Mouse (Mus musculus) limb, embryonic 15.5 days (tissue): ENCODE results near the gene Ranbp17. TPM values are rescaled to one million over a fixed set of nuclear protein-coding genes. Genes with fewer than 3 reads are reported as not detected.

Source experiments
- ATAC-seq: fragments of 200-750 bp; cut with Nextera tagmentation; 2 replicates; pipeline ENCODE4 v1.8.0; 2017; ENCODE audit warnings: low read depth, moderate TSS enrichment; ENCODE audit not compliant: insufficient number of reproducible peaks, low FRiP score, low TSS enrichment
- H3K27ac ChIP-seq: fragments of 300-500 bp; sonication (generic); 2 replicates; pipeline ENCODE4 v1.5.1; 2015; ENCODE audit warnings: moderate library complexity, mild to moderate bottlenecking, inconsistent platforms
- H3K27me3 ChIP-seq: fragments of 300-500 bp; sonication (generic); 2 replicates; pipeline ENCODE4 v1.6.1; 2015; ENCODE audit warnings: inconsistent platforms
- H3K36me3 ChIP-seq: fragments of 300-500 bp; sonication (generic); 2 replicates; pipeline ENCODE4 v1.6.1; 2015; ENCODE audit warnings: inconsistent platforms
- H3K4me1 ChIP-seq: fragments of 300-500 bp; sonication (generic); 2 replicates; pipeline ENCODE4 v1.6.1; 2015; ENCODE audit warnings: inconsistent platforms
- H3K4me2 ChIP-seq: fragments of 300-500 bp; sonication (generic); 2 replicates; pipeline ENCODE4 v1.6.1; 2015; ENCODE audit warnings: mild to moderate bottlenecking, inconsistent platforms
- H3K4me3 ChIP-seq: fragments of 300-500 bp; sonication (generic); 2 replicates; pipeline ENCODE4 v1.5.1; 2015; ENCODE audit warnings: mild to moderate bottlenecking, inconsistent platforms
- H3K9ac ChIP-seq: fragments of 300-500 bp; sonication (generic); 2 replicates; pipeline ENCODE4 v1.6.1; 2015; ENCODE audit warnings: inconsistent platforms
- H3K9me3 ChIP-seq: fragments of 300-500 bp; sonication (generic); 2 replicates; pipeline ENCODE4 v1.6.1; 2016; ENCODE audit warnings: inconsistent platforms
- WGBS: fragments of 180-500 bp; shearing (Covaris S2); methylation state at CpG from one replicate; pipeline ENCODE4 v1.1.7; 2015; 5-methylcytosine and 5-hydroxymethylcytosine counted together
- polyA plus RNA-seq: library from polyadenylated mRNA; unstranded; fragments of >200 nt; fragmentation: Nextera tagmentation; extraction: Ambion mirVana; gene quantifications from 2 replicates; pipeline ENCODE4 v1.2.1, GENCODE M21; 2015

Gene Ranbp17
- polyA plus RNA-seq, 1 experiment from 2014 or later: 4.6 TPM

DNA sequence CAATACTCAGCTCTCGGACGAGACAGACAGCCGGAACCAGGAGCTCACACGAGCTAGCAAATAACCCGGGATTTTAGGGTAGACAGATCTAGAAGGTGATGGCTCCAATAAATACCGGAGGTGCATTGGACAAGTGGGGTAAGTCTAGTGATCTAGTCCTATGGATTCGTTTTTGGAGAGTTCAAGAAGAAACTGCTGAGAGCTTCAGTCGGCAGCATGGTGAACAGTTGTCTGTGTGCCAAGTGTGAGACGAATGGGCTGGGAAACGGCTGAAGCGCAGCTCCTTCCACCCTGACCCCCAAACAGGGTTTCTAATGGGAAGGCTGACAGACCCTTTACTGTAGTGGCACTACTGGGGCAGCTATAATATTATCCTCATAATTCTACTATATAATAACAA, 214.2 kb downstream of the Ranbp17 start:
- no peak overlapping the region for H3K4me2 ChIP-seq
- H3K27ac ChIP-seq: no peak overlapping the region
- no peaks in the 10 kb centered on the region for H3K9me3 ChIP-seq
- no peak overlapping the region for H3K4me3 ChIP-seq
- no peak for ATAC-seq
- H3K27me3 ChIP-seq: no peaks in the 10 kb centered on the region
- WGBS: 53% methylated on average over 11 of the region's 11 CpGs
- no peak overlapping the region for H3K9ac ChIP-seq
- no peaks in the 10 kb centered on the region for H3K36me3 ChIP-seq
- no peaks in the 10 kb centered on the region for H3K4me1 ChIP-seq

DNA sequence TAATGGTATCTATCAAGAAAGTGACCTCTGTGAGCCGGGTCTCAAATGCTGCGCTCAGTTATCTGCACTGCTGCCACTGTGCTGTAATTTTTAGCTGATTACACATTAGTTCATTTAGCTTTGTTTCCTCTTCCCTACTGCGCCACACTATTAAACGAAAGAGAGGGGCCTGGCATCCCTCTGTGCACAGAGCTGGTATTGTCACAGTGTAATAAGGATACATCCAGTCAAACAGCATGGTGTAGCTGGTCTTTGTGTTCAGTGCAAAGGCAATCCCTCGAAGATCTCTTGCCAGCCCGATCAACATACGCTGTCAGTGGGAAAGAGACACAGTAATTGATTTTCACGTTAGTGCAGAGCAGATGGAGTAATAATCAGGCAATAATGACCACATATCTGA, 216.4 kb downstream of the Ranbp17 start:
- Histone ChIP-seq H3K4me3 (no peak overlapping the region), H3K27ac (no peak overlapping the region), H3K27me3 (no peaks in the 10 kb centered on the region), H3K4me1 (no peaks in the 10 kb centered on the region), H3K9ac (no peak overlapping the region), H3K9me3 (no peaks in the 10 kb centered on the region), H3K36me3 (no peaks in the 10 kb centered on the region), H3K4me2 (no peak overlapping the region)
- 77% methylated on average over 8 of the region's 8 CpGs for WGBS
- ATAC-seq: no peak

DNA sequence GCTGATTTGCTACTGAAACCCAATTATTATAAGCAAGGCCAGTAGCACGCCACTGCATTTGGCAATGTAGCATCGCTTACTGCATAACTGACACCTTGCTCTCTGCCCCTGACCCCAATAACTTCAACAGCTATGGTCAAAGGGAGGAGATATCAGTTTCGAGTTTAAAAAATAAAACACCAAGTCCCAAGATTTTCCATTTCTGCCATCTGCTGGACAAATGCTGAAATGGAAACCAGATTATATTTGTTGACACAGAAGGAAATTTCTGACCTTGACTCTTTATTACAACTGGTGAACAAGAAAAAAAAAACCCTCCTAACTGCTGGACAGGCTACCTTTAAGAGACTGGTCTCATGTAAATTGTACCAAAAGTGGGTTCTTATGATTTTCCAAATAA, 218.1 kb downstream of the Ranbp17 start:
- H3K4me2 ChIP-seq: no peak overlapping the region
- 37% methylated on average over 3 of the region's 3 CpGs for WGBS

DNA sequence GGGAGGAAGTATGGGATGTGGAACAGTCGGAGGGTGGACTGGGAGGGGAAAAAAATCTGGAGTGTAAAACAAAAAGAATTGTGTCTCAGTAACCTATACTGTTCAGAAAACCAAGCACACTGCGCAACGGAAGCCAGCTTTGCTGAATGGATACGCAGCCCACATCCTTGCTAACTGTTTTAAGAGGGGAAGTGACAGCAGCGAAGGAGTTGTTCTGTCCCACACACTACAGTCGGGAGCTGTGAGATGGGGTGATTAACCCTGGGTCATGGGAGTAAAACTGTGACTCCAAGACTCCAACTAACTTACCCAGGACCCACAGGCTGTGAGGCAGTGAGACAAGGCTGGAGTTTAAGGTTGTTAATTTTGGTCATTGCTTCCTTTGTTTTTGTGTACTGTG, 219.5 kb downstream of the Ranbp17 start:
- H3K36me3 ChIP-seq: no peaks in the 10 kb centered on the region
- no peak overlapping the region for H3K27ac ChIP-seq
- no peak overlapping the region for H3K9ac ChIP-seq
- no peaks in the 10 kb centered on the region for H3K4me1 ChIP-seq
- no peak overlapping the region for H3K4me3 ChIP-seq
- no peak overlapping the region for H3K4me2 ChIP-seq
- H3K27me3 ChIP-seq: no peaks in the 10 kb centered on the region
- no peaks in the 10 kb centered on the region for H3K9me3 ChIP-seq
- no peak for ATAC-seq
- 56% methylated on average over 6 of the region's 6 CpGs for WGBS

More for the DNA sequence above, 218.1 kb downstream of the Ranbp17 start:
- no peak overlapping the region for H3K4me3 ChIP-seq
- no peak overlapping the region for H3K9ac ChIP-seq
- no peak for ATAC-seq
- H3K27ac ChIP-seq: no peak overlapping the region
- no peaks in the 10 kb centered on the region for H3K9me3 ChIP-seq
- no peaks in the 10 kb centered on the region for H3K27me3 ChIP-seq
- no peaks in the 10 kb centered on the region for H3K4me1 ChIP-seq
- no peaks in the 10 kb centered on the region for H3K36me3 ChIP-seq

DNA sequence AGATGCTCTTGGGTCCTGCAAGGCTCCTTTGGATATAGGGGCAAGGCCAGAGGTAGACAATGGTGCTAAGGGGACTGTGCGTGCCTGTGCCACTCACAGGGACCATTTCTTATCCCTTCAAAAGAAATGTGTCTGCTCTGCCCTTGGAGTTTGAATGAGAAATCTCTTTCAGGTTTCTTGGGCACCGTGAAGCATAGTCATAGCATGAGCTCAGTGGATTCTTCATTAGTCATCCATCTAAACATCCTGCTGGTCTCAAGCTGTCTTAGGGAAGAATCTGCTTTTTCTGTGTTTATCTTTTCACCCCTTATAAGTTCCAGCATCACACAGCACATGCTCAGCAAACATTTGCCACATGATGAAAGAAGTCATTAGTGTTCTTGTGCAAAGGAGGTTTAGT, 235.0 kb downstream of the Ranbp17 start:
- WGBS: 87% methylated on average over 2 of the region's 2 CpGs
- no peak overlapping the region for H3K4me3 ChIP-seq
- ATAC-seq: no peak
- H3K9ac ChIP-seq: no peak overlapping the region
- H3K27me3 ChIP-seq: no peaks in the 10 kb centered on the region
- H3K36me3 ChIP-seq: no peaks in the 10 kb centered on the region
- H3K4me2 ChIP-seq: no peak overlapping the region
- H3K27ac ChIP-seq: no peak overlapping the region
- H3K9me3 ChIP-seq: no peaks in the 10 kb centered on the region
- no peaks in the 10 kb centered on the region for H3K4me1 ChIP-seq

- Histone ChIP-seq H3K27me3 (no peaks in the 10 kb centered on the region), H3K4me2 (no peak within 1 kb of the TSS), H3K36me3 (no peaks in the 10 kb centered on the region), H3K9me3 (no peaks in the 10 kb centered on the region), H3K9ac (no peak within 1 kb of the TSS), H3K27ac (no peak within 1 kb of the TSS), H3K4me3 (no peak within 1 kb of the TSS), H3K4me1 (no peaks in the 10 kb centered on the region)
- WGBS: 96% methylated on average over 3 of the region's 3 CpGs
- no peak for ATAC-seq
Measured at GRCm38 (mm10) chr11:33276637-33277036, 236.9 kb downstream of the Ranbp17 start, which contains the start of gene Gm12117. Gm12117 (minus strand) TSS chr11:33276737.

DNA sequence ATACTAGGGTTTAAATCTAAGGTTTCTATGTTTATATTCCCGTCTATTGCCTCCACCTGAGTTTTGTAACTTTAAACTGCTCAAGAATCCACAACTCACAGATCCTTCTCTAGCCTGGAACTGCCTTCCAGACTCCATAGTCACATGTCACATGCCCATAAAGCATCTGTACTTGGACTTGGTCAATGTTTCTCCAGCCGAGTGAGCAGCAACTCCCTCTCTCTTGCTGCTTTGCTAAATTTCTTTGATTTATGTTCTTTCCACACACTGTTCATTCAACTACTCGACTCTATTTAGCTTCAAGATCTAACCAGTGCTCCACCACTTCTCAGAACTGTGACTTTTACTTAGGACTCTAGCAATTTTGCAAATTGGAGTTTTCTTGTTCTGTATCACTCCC, 238.7 kb downstream of the Ranbp17 start:
- Histone ChIP-seq H3K27ac (no peak overlapping the region), H3K9ac (no peak overlapping the region), H3K36me3 (no peaks in the 10 kb centered on the region), H3K9me3 (no peaks in the 10 kb centered on the region), H3K27me3 (no peaks in the 10 kb centered on the region), H3K4me3 (no peak overlapping the region), H3K4me2 (no peak overlapping the region), H3K4me1 (no peaks in the 10 kb centered on the region)
- 55% methylated on average over 3 of the region's 3 CpGs for WGBS
- ATAC-seq: no peak

GRCm38 (mm10) chr11:33274294-33274693, 239.3 kb downstream of the Ranbp17 start:
- no peak overlapping the region for H3K4me3 ChIP-seq
- no peak for ATAC-seq
- no peaks in the 10 kb centered on the region for H3K27me3 ChIP-seq
- H3K4me2 ChIP-seq: no peak overlapping the region
- no peaks in the 10 kb centered on the region for H3K36me3 ChIP-seq
- H3K27ac ChIP-seq: no peak overlapping the region
- no peaks in the 10 kb centered on the region for H3K4me1 ChIP-seq
- WGBS: 83% methylated on average over 1 of the region's 1 CpGs
- H3K9ac ChIP-seq: no peak overlapping the region
- H3K9me3 ChIP-seq: no peaks in the 10 kb centered on the region

DNA sequence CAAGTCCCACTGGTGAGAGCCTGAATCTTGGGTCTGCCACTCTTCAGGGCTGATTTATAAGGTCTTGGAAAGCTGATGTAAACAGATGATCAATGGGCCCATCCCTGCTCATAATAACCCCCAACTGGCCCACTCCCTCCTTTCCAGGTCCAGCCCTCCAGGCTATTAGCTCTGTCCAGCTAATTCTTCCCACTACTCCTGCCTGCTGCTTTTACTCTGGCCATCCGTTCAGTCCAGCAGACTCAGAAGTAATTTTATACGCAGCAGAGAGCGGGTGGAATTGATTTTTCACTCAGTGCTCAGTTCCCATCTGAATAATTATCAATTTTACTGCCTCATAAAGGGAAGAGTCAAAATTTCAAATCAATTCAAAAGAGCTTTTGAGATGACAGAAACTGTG, 273.3 kb downstream of the Ranbp17 start:
- H3K4me3 ChIP-seq: no peak overlapping the region
- H3K9me3 ChIP-seq: no peaks in the 10 kb centered on the region
- WGBS: 40% methylated on average over 3 of the region's 3 CpGs
- ATAC-seq: no peak
- H3K4me2 ChIP-seq: no peak overlapping the region
- no peak overlapping the region for H3K9ac ChIP-seq
- H3K36me3 ChIP-seq: no peaks in the 10 kb centered on the region
- no peak overlapping the region for H3K27ac ChIP-seq
- H3K27me3 ChIP-seq: no peaks in the 10 kb centered on the region
- no peaks in the 10 kb centered on the region for H3K4me1 ChIP-seq

DNA sequence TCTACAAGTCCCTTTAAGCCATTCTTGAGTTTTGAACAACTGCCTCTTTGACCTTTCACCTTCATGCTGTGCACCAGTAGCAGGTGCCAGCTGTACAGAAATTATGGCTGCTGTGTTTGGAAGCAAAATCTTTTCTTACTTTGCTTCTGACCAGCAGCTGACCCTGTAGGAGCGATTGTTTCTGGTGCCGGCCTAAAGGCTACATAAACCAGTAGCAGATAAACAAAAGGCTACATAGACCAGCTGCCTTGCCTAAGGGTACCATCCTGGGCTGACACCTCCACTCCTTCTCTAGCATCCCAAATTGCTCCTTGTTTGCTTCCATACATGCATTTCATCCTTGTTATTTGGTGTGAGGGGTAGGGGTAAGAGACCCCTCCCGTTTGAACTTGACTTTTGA, 279.4 kb downstream of the Ranbp17 start:
- no peak overlapping the region for H3K9ac ChIP-seq
- H3K4me3 ChIP-seq: no peak overlapping the region
- no peak overlapping the region for H3K27ac ChIP-seq
- no peak for ATAC-seq
- no peaks in the 10 kb centered on the region for H3K9me3 ChIP-seq
- H3K4me1 ChIP-seq: no peaks in the 10 kb centered on the region
- no peaks in the 10 kb centered on the region for H3K27me3 ChIP-seq
- no peaks in the 10 kb centered on the region for H3K36me3 ChIP-seq
- H3K4me2 ChIP-seq: no peak overlapping the region
- 53% methylated on average over 3 of the region's 3 CpGs for WGBS

- no peak overlapping the region for H3K27ac ChIP-seq
- no peaks in the 10 kb centered on the region for H3K27me3 ChIP-seq
- H3K9me3 ChIP-seq: no peaks in the 10 kb centered on the region
- no peaks in the 10 kb centered on the region for H3K4me1 ChIP-seq
- WGBS: 80% methylated on average over 5 of the region's 5 CpGs
- no peak overlapping the region for H3K9ac ChIP-seq
- ATAC-seq: no peak
- H3K36me3 ChIP-seq: no peaks in the 10 kb centered on the region
- no peak overlapping the region for H3K4me2 ChIP-seq
- no peak overlapping the region for H3K4me3 ChIP-seq
Measured at GRCm38 (mm10) chr11:33232056-33232455, 281.5 kb downstream of the Ranbp17 start.

DNA sequence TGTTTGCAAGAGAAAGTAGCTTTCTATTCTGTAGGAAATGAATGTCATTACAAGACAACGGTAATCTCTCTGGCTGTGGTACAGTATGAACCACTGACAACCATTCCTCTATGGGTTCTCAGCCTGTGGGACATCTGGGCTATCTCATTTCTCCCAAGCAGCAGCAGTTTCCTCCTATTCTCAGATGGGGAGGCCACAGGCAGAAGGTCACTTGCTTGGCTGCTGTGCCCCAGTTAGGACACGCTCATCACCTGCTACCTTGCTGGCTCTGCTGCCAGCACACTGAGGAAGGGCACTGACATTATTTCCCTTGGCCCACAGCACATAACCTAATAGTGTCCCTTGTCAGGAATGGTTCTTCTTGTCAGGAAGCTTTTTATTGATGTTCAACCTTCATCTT, 285.4 kb downstream of the Ranbp17 start:
- Histone ChIP-seq H3K4me2 (no peak overlapping the region), H3K36me3 (no peaks in the 10 kb centered on the region), H3K27me3 (no peaks in the 10 kb centered on the region), H3K27ac (no peak overlapping the region), H3K9ac (no peak overlapping the region), H3K4me1 (no peaks in the 10 kb centered on the region), H3K4me3 (no peak overlapping the region), H3K9me3 (no peaks in the 10 kb centered on the region)
- WGBS: 98% methylated on average over 2 of the region's 2 CpGs
- ATAC-seq: no peak

GRCm38 (mm10) chr11:33226516-33226915, 287.0 kb downstream of the Ranbp17 start:
- no peaks in the 10 kb centered on the region for H3K36me3 ChIP-seq
- no peak overlapping the region for H3K4me2 ChIP-seq
- ATAC-seq: no peak
- no peaks in the 10 kb centered on the region for H3K9me3 ChIP-seq
- H3K4me3 ChIP-seq: no peak overlapping the region
- no peak overlapping the region for H3K9ac ChIP-seq
- H3K4me1 ChIP-seq: peaks cover 7% of the 10 kb centered on the region
- H3K27ac ChIP-seq: no peak overlapping the region
- 77% methylated on average over 8 of the region's 8 CpGs for WGBS
- no peaks in the 10 kb centered on the region for H3K27me3 ChIP-seq
